Mouse (Mus musculus) limb, embryonic 12.5 days (tissue): ENCODE results near the gene Zfp217. TPM values are rescaled to one million over a fixed set of nuclear protein-coding genes. Genes with fewer than 3 reads are reported as not detected.

ENCODE experiments used
- ATAC-seq: fragments of 200-750 bp; cut with Nextera tagmentation; 2 replicates; pipeline ENCODE4 v1.8.0; 2017; ENCODE audit warnings: low read depth, moderate TSS enrichment; ENCODE audit not compliant: insufficient number of reproducible peaks, insufficient read depth, low FRiP score, low TSS enrichment
- H3K27ac ChIP-seq: fragments of 300-500 bp; sonication (generic); 2 replicates; pipeline ENCODE4 v1.5.1; 2016; ENCODE audit warnings: mild to moderate bottlenecking, moderate library complexity
- H3K27me3 ChIP-seq: fragments of 300-500 bp; sonication (generic); 2 replicates; pipeline ENCODE4 v1.6.1; 2016; ENCODE audit warnings: mild to moderate bottlenecking, moderate library complexity
- H3K36me3 ChIP-seq: fragments of 300-500 bp; sonication (generic); 2 replicates; pipeline ENCODE4 v1.6.1; 2016; ENCODE audit warnings: mild to moderate bottlenecking, moderate library complexity
- H3K4me1 ChIP-seq: fragments of 300-500 bp; sonication (generic); replicated peaks from 2 replicates; pipeline ENCODE4 v1.6.1; 2016
- H3K4me2 ChIP-seq: fragments of 300-500 bp; sonication (generic); 2 replicates; pipeline ENCODE4 v1.6.1; 2016; ENCODE audit warnings: mild to moderate bottlenecking, moderate library complexity
- H3K4me3 ChIP-seq: fragments of 300-500 bp; sonication (generic); replicated peaks from 2 replicates; pipeline ENCODE4 v1.5.1; 2016; ENCODE audit warnings: mild to moderate bottlenecking
- H3K9ac ChIP-seq: fragments of 300-500 bp; sonication (generic); replicated peaks from 2 replicates; pipeline ENCODE4 v1.6.1; 2016; ENCODE audit warnings: mild to moderate bottlenecking, moderate library complexity
- H3K9me3 ChIP-seq: fragments of 300-500 bp; sonication (generic); 2 replicates; pipeline ENCODE4 v1.6.1; 2016; ENCODE audit warnings: mild to moderate bottlenecking, moderate library complexity
- WGBS: fragments of 180-500 bp; shearing (Covaris S2); methylation state at CpG from one replicate; pipeline ENCODE4 v1.1.7; 2016; 5-methylcytosine and 5-hydroxymethylcytosine counted together
- polyA plus RNA-seq: library from polyadenylated mRNA; unstranded; fragments of >200 nt; fragmentation: Nextera tagmentation; extraction: Ambion mirVana; gene quantifications from 2 replicates; pipeline ENCODE4 v1.2.1, GENCODE M21; 2016

The Zfp217 gene
- polyA plus RNA-seq, 1 experiment from 2014 or later, result 5.0 TPM

DNA sequence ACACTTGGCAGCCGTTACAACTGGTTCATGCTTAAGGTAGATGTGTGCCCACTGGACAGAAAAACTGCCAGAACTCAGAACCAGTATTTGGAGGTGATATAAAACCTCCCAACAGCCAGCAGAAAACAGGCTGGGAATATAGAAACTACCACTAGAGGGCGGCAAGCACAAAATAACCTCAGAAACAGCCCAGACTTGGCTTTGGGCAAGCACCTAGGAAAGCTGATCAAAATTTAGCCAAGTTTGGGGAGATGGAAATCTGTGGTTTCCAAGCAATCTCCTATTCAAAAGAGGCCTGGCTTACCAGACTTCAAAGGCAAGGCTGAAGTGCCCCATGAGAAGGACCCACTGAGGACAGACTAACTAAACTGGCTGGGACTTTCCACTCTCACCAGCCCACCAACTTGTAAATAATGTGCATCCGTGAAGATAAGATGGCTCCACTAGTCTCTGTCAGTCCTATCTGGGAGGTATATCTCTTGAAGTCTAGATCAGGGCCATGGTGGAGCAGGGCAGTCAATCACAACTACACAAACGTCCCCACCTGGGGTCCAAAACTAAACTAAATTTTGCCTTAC is 31.1 kb downstream of the Zfp217 start:
- peaks cover 9% of the 10 kb centered on the region; the same call in 1 of the 2 replicates for H3K4me1 ChIP-seq
- WGBS, result 55% methylated on average over 4 of the region's 4 CpGs
- no peaks in the 10 kb centered on the region for H3K27me3 ChIP-seq
- no peak overlapping the region for H3K27ac ChIP-seq
- peaks cover 89% of the 10 kb centered on the region for H3K36me3 ChIP-seq
- H3K4me3 ChIP-seq, result no peak overlapping the region
- no peak overlapping the region for H3K4me2 ChIP-seq
- no peaks in the 10 kb centered on the region for H3K9me3 ChIP-seq
- no peak for ATAC-seq
- H3K9ac ChIP-seq, result no peak overlapping the region

DNA sequence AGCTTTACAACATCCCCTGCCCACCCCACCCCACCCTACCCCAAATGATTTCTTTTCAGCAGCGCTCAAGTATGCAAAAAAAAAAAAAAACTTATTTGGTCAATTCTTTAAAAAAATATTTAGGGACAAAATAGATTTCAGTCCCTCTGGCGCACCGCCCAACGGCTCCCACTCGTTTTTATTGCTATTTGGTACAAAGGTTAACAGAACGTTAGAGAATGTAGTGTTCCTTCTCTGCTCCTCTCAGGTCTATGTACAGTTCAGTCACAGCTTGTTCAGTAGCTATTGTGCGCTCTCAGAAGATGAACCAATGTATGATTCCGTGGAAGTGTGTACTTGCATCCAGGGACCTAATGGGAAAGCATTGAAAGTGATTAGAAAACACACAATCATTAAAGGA is 37.6 kb downstream of the Zfp217 start:
- peaks cover 87% of the 10 kb centered on the region for H3K36me3 ChIP-seq
- H3K4me2 ChIP-seq, result no peak overlapping the region
- no peak for ATAC-seq
- H3K9me3 ChIP-seq, result no peaks in the 10 kb centered on the region
- H3K4me3 ChIP-seq, result no peak overlapping the region
- no peak overlapping the region for H3K27ac ChIP-seq
- 83% methylated on average over 8 of the region's 8 CpGs for WGBS
- no peaks in the 10 kb centered on the region for H3K4me1 ChIP-seq
- H3K27me3 ChIP-seq, result no peaks in the 10 kb centered on the region
- no peak overlapping the region for H3K9ac ChIP-seq

DNA sequence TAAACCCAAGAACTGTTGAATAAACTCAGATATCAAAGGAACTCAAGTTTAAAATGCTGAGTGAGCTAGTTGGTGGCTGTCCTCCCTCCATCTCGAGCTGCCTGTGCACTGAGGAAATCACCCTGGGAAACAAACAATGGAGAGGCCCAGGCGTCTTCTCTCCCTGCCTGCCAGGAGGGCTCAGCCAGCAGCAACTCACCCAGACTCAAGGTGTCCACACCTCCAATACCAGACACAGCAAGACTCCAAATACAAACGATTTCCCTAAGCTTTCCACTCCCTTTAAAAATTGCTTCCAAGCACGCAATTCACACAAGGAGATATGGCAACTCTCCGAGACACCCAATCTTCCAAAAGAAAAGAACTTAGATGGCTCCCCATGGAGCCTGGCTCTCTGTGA is 38.4 kb downstream of the Zfp217 start:
- 73% methylated on average over 5 of the region's 5 CpGs for WGBS
- Histone ChIP-seq H3K9ac (no peak overlapping the region), H3K36me3 (peaks cover 80% of the 10 kb centered on the region), H3K4me3 (no peak overlapping the region), H3K4me1 (no peaks in the 10 kb centered on the region), H3K9me3 (no peaks in the 10 kb centered on the region), H3K4me2 (no peak overlapping the region), H3K27ac (no peak overlapping the region), H3K27me3 (no peaks in the 10 kb centered on the region)
- no peak for ATAC-seq

DNA sequence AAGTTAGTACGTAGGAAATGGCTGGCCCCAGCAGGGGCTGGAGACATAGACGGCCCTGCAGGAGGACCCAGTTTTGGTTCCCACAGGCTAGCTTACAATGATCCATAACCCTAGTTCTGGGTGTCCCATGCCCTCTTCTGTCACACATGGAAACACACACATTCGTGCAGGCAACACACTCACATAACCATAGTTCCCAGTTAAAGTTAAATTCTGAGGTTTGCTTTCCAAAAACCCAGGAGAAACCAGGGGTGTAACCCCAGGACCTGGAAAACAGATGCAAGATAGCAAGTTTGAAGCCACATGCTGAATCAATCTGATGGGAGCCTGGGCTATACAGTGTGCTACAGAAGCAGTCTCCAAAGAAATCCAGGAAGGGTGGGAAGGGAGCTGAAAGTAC is 40.1 kb downstream of the Zfp217 start:
- ATAC-seq, result no peak
- Histone ChIP-seq H3K36me3 (peaks cover 62% of the 10 kb centered on the region), H3K4me3 (no peak overlapping the region), H3K4me1 (no peaks in the 10 kb centered on the region), H3K27ac (no peak overlapping the region), H3K9ac (no peak overlapping the region), H3K27me3 (no peaks in the 10 kb centered on the region), H3K4me2 (no peak overlapping the region), H3K9me3 (no peaks in the 10 kb centered on the region)
- WGBS, result 83% methylated on average over 3 of the region's 3 CpGs

DNA sequence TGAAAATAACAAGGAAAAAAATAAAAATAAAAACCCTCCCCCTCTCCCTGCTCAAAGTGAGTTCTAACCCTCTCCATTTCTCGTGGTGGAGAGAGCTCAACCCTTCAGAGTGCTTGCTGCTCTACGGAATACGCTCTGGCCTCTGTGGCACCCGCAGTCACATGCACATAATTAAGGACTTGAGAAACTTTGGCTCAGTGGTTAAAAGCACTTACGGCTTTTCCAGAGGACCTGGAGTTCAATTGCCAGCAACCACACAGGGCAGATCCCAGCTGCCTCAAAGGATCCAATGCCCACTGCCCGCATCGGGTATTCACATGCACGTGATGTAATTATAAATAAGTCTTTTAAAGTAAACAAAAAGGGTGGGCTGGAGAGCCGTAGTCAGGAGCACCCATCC is 41.9 kb downstream of the Zfp217 start:
- ATAC-seq, result no peak
- peaks cover 44% of the 10 kb centered on the region for H3K36me3 ChIP-seq
- H3K27me3 ChIP-seq, result no peaks in the 10 kb centered on the region
- WGBS, result 66% methylated on average over 9 of the region's 9 CpGs
- no peaks in the 10 kb centered on the region for H3K4me1 ChIP-seq
- no peak overlapping the region for H3K27ac ChIP-seq
- no peaks in the 10 kb centered on the region for H3K9me3 ChIP-seq
- H3K9ac ChIP-seq, result no peak overlapping the region
- H3K4me2 ChIP-seq, result no peak overlapping the region
- H3K4me3 ChIP-seq, result no peak overlapping the region

DNA sequence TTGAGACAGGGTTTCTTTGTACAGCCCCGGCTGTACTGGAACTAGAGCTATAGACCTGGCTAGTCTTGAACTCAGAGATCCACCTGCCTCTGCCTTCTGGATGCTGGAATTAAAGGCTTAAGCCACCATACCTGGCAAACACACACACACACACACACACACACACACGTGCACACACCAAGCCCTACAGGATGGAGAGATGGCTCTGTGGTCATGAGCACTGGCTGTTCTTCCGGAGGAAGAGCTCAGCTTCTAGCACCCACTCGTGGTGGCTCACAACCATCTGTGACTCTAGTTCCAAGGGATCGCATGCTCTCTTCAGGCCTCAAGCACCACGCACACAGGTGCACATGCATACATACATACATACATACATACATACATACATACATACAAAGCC is 43.5 kb downstream of the Zfp217 start:
- Histone ChIP-seq H3K9me3 (no peaks in the 10 kb centered on the region), H3K4me2 (no peak overlapping the region), H3K4me3 (no peak overlapping the region), H3K36me3 (peaks cover 29% of the 10 kb centered on the region), H3K9ac (no peak overlapping the region), H3K27me3 (no peaks in the 10 kb centered on the region), H3K27ac (no peak overlapping the region), H3K4me1 (no peaks in the 10 kb centered on the region)
- WGBS, result 88% methylated on average over 6 of the region's 6 CpGs
- ATAC-seq, result no peak

DNA sequence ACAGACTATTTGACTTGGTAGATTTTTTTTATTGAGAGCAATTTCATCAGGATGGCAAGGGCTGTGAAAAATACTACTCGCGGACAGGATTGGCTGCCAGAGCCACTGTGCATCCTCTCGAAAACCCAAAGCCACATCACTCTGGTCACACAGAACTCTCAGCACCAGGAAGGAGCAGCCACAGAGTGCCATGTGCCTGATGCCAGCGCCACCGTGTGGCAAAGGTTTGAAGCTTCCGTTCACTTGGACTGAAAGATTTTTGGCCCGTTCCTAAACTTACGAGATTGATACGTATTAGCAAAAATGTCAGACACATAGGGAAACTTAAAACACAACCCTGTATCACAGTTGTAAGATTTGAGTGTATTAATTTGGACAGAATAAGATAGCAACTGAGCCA is 44.1 kb downstream of the Zfp217 start:
- no peak overlapping the region for H3K27ac ChIP-seq
- no peak overlapping the region for H3K4me2 ChIP-seq
- H3K9ac ChIP-seq, result no peak overlapping the region
- no peaks in the 10 kb centered on the region for H3K27me3 ChIP-seq
- H3K9me3 ChIP-seq, result no peaks in the 10 kb centered on the region
- H3K36me3 ChIP-seq, result peaks cover 24% of the 10 kb centered on the region
- WGBS, result 52% methylated on average over 9 of the region's 9 CpGs
- ATAC-seq, result no peak
- no peak overlapping the region for H3K4me3 ChIP-seq
- H3K4me1 ChIP-seq, result no peaks in the 10 kb centered on the region

DNA sequence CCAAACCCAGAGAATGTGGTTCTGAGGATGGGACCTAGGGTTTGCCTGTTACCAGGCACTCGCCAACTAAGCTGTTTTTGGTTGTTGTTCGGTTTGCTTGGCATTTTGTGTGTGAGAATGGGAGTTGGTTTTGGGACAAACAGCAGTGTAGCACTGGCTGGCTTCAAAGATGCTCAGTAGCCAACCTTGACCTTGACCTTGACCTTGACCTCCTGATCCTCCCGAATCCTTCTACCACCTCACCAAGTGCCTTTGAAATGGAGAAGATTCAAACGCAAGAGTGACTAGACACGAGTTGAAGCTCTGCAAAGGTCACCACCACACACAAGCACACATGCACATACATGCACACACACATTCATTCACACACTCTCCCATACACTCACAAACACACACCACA is 44.6 kb downstream of the Zfp217 start:
- Histone ChIP-seq H3K9ac (no peak overlapping the region), H3K4me1 (no peaks in the 10 kb centered on the region), H3K9me3 (no peaks in the 10 kb centered on the region), H3K4me3 (no peak overlapping the region), H3K27ac (no peak overlapping the region), H3K36me3 (peaks cover 23% of the 10 kb centered on the region), H3K4me2 (no peak overlapping the region), H3K27me3 (no peaks in the 10 kb centered on the region)
- no peak for ATAC-seq
- WGBS, result 74% methylated on average over 5 of the region's 5 CpGs

DNA sequence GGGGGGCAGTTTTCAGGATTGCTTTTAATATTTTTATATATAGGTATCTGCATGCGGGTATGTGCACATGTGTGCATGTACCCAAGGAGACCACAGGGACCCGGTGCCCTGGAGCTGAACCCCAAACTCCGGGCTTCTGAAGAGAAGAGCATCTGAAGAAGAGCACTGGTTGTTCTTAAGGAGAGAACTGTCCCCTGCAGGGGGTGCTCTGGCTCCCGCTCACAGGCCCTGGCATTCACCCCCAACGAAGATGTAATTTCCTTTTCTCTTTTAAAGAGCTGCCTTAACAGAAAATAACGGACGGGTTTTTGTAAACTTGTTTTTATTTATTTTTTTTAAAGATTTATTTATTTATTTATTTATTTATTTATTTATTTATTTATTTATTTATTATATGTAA is 46.0 kb downstream of the Zfp217 start:
- H3K27me3 ChIP-seq, result no peaks in the 10 kb centered on the region
- no peaks in the 10 kb centered on the region for H3K4me1 ChIP-seq
- H3K9ac ChIP-seq, result no peak overlapping the region
- peaks cover 14% of the 10 kb centered on the region for H3K36me3 ChIP-seq
- WGBS, result 77% methylated on average over 7 of the region's 7 CpGs
- H3K27ac ChIP-seq, result no peak overlapping the region
- H3K4me2 ChIP-seq, result no peak overlapping the region
- H3K9me3 ChIP-seq, result no peaks in the 10 kb centered on the region
- no peak overlapping the region for H3K4me3 ChIP-seq
- ATAC-seq, result no peak

DNA sequence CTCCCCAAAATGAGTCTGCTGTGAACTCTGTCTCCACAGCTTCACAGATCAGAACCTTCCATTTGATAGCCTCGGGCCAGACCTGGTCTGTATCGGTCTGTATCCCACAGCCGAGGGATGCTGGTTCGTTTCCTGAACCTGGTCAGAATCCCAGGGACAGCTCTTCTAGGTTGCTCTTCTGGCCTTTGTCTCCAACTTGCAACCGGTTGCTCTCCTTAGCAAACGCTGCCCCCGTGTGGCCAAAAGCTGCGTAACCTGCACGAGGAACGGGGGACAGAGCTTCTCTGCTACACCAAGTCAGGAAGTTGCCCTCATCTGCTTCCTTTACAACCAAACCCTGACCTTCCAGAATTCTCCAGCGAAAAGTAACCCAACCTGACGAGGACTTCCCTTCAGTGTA is 46.8 kb downstream of the Zfp217 start:
- no peak overlapping the region for H3K4me2 ChIP-seq
- peak; percentile 39; the same call in 1 of the 2 replicates for ATAC-seq
- H3K4me3 ChIP-seq, result no peak overlapping the region
- 0 out of 2 replicates have a peak, but pooled peaks cover 7% of the 10 kb centered on the region for H3K36me3 ChIP-seq
- no peaks in the 10 kb centered on the region for H3K4me1 ChIP-seq
- WGBS, result 5% methylated on average over 12 of the region's 12 CpGs
- no peak overlapping the region for H3K27ac ChIP-seq
- peaks cover 3% of the 10 kb centered on the region; the same call in 1 of the 2 replicates for H3K27me3 ChIP-seq
- H3K9me3 ChIP-seq, result no peaks in the 10 kb centered on the region
- H3K9ac ChIP-seq, result no peak overlapping the region

DNA sequence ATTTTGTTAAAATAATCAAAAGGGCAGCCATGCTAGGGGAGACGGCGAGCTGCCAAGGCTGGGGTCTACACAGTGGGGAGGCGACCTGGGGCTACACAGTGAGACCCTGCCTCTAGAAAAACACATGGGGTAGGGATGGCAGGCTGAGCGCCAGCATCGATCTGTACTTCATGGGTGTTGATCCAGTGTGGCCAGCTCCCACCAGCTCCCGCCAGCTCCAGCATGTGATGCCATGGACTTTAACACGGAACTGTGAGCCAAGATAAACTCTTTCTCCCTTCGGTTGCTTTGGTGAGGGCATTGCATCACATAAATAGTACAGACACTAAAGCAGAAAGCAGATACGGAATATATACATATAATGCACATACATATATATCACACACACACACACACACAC is 53.0 kb downstream of the Zfp217 start:
- peaks cover 3% of the 10 kb centered on the region; the same call in 1 of the 2 replicates for H3K27me3 ChIP-seq
- no peak overlapping the region for H3K9ac ChIP-seq
- ATAC-seq, result no peak
- H3K27ac ChIP-seq, result no peak overlapping the region
- WGBS, result 89% methylated on average over 9 of the region's 9 CpGs
- peaks cover 4% of the 10 kb centered on the region; the same call in 1 of the 2 replicates for H3K4me1 ChIP-seq
- H3K4me2 ChIP-seq, result no peak overlapping the region
- H3K36me3 ChIP-seq, result no peaks in the 10 kb centered on the region
- no peaks in the 10 kb centered on the region for H3K9me3 ChIP-seq
- no peak overlapping the region for H3K4me3 ChIP-seq

DNA sequence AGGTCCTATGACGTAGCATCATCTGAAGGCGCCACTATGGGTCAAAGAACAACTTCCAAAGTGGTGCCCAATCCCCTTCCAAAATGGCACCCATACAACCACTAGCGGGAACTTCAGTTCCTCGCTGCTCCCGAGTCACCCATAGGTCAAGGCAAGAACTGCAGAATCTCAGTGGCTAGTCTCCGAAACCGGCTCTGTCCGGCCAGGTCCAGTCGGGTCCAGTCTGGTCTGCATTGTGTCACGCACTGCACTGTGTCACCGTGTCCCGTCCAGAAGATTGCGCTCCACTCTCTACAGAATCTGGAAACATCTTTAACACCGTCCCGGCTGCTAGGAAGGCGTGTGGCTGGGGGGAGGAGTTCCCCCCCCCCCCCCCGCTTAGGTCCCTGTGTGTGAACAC is 53.7 kb downstream of the Zfp217 start:
- Histone ChIP-seq H3K27me3 (peaks cover 3% of the 10 kb centered on the region; the same call in 1 of the 2 replicates), H3K9ac (no peak overlapping the region), H3K36me3 (no peaks in the 10 kb centered on the region), H3K4me3 (no peak overlapping the region), H3K4me1 (peaks cover 4% of the 10 kb centered on the region; the same call in 1 of the 2 replicates), H3K27ac (no peak overlapping the region), H3K9me3 (no peaks in the 10 kb centered on the region), H3K4me2 (no peak overlapping the region)
- ATAC-seq, result no peak
- 92% methylated on average over 17 of the region's 17 CpGs for WGBS
